Mouse (Mus musculus): ENCODE data around the gene Ninl.

- TF ChIP-seq GATA1 (IDR thresholded peaks at IDR 0.05; ENCODE audit: borderline replicate concordance, low read length) (no peak), FLI1 (IDR thresholded peaks at IDR 0.05; ENCODE audit: low read length) (no peak)
These were observed 108.4 kb downstream of the Ninl start for GRCm38 (mm10) chr2:150930806-150931205.

All from megakaryocyte, embryonic 14.5 days (primary cell).